Mouse (Mus musculus): Measurements from ENCODE around the gene Pramel5.
"Not testable (repeated sequence)": the region's sequence is repeated elsewhere in the genome, so short reads cannot be mapped to it uniquely, and the experiment has no call there.

Gene Pramel5

GRCm38 (mm10) chr4:144280388-144280787 is at the start of gene Pramel5:
Gene Pramel5 (minus strand): TSS chr4:144280488.
- DNase-seq (ENCODE audit: low spot score in 2 of 2) = not testable (repeated sequence)

- not testable (repeated sequence) for DNase-seq (ENCODE audit: low spot score in 2 of 2)
Observed at GRCm38 (mm10) chr4:144329949-144330348, 49.7 kb upstream of the Pramel5 start, which contains the start of gene Gm13128. Gene Gm13128 (plus strand): TSS chr4:144330249.

GRCm38 (mm10) chr4:144312666-144313460 is 32.6 kb upstream of the Pramel5 start:
- not testable (repeated sequence) for DNase-seq (ENCODE audit: low spot score in 2 of 2)

GRCm38 (mm10) chr4:144299414-144299813 is 19.1 kb upstream of the Pramel5 start:
- DNase-seq (ENCODE audit: low spot score in 2 of 2) = not testable (repeated sequence)

- not testable (repeated sequence) for DNase-seq (ENCODE audit: low spot score in 2 of 2)
Observed at GRCm38 (mm10) chr4:144254768-144255167, 25.5 kb downstream of the Pramel5 start.

Data from heart, adult 9 months (tissue).